Mouse (Mus musculus) frontal cortex, postnatal 10 days (tissue): ENCODE results near the gene Tm2d1.

Experiments
- DNase-seq, 2 experiments: peaks; one replicate each; pipeline ENCODE4 v3.0.0; 2022; ENCODE audit warnings: low spot score in 2 of 2, mixed read lengths in 1 of 2

The Tm2d1 gene

GRCm38 (mm10) chr4:98321371-98322111, 61.6 kb downstream of the Tm2d1 start:
- peak; percentile 33 to 42 for DNase-seq

GRCm38 (mm10) chr4:98318769-98319168, 64.3 kb downstream of the Tm2d1 start:
- DNase-seq, result no peak

- DNase-seq, result no peak
Observed at GRCm38 (mm10) chr4:98317149-98317548, 66.0 kb downstream of the Tm2d1 start.
